Mouse (Mus musculus) embryonic fibroblast, embryonic 13.5 days (primary cell): Measurements from ENCODE around the gene Rhox2f.
"Not testable (repeated sequence)": the region's sequence is repeated elsewhere in the genome, so short reads cannot be mapped to it uniquely, and the experiment has no call there.

ENCODE experiments used
- CTCF ChIP-seq: IDR thresholded peaks from 2 replicates; pipeline ENCODE4 v1.5.1; 2011; ENCODE audit warnings: mild to moderate bottlenecking, control low read depth, low read length, moderate library complexity, borderline replicate concordance; ENCODE audit not compliant: insufficient read depth
- POLR2A ChIP-seq: IDR thresholded peaks from 2 replicates; pipeline ENCODE4 v1.6.1; 2011; ENCODE audit warnings: low read depth, mild to moderate bottlenecking, control low read depth, low read length, moderate library complexity

GRCm38 (mm10) chrX:37580692-37581091, 9.5 kb downstream of the Rhox2f start, which contains the start of gene Rhox3f:
- not testable (repeated sequence) for TF ChIP-seq POLR2A, CTCF
